Mouse (Mus musculus) spleen, postnatal 4 days (tissue): ENCODE results near the gene Rad51c.
"Not testable (repeated sequence)": the region's sequence is repeated elsewhere in the genome, so short reads cannot be mapped to it uniquely, and the experiment has no call there.

ENCODE experiments used
- DNase-seq, 2 experiments: peaks; one replicate each; pipeline ENCODE4 v3.0.0; 2022; ENCODE audit warnings: low spot score in 2 of 2

Gene Rad51c

DNA sequence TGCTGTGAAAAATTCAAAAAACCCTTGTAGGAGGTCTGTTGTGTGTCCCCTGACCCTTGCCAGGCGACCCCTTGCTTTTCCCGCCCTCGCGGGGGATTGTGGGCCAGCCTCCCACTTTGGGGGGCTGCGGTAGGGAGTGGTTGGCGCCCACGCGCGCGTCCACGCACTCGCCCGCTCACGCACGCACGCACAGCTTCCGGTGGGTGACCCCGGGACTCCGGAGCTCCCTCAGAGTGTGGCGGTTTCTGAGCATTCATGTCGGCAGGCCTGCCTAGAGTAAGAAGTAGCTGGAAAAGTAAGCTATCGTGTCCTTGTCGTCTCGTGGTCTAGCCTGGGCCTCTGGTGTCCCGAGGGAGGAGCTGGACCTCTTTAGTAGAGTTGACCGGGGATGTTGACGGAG lies at the start of gene Rad51c, which contains the start of gene Tex14:
TSS of gene Rad51c (minus strand) at position 79 of the 400 bp plus-strand sequence.
TSS of gene Tex14 (plus strand) at position 190 of the 400 bp plus-strand sequence.
- peak; percentile 24 to 71 for DNase-seq

DNA sequence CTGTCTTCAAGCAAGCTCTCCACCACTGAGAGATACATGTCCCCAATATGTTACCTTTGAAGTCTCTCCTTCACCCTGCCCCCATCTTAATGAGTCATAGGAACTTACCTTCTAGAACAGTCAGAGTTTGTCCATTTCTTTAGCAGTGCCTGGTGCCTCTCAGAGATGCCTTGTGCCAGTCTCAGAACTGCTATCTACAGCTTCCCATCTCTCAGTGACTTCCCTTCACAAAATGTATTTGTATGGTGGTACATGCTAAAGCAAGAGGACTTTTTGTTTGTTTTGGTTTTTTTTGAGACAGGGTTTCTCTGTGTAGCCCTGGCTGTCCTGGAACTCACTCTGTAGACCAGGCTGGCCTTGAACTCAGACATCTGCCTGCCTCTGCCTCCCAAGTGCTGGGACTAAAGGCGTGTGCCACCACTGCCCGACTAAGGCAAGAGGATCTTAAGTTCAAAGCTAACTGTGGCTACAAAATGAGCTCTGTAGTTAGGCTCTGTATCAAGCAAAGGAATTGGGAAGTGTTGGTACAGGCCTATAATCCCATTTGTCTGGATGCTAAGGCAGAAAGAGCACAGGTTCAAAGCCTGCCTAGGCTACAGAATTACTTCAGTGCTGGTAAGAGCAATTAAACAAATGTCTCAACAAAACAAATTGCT lies 49.4 kb upstream of the Rad51c start:
- DNase-seq = no peak

- no peak for DNase-seq
Measured at GRCm38 (mm10) chr11:87453216-87454034, 48.7 kb upstream of the Rad51c start.

- DNase-seq = not testable (repeated sequence)
Measured at GRCm38 (mm10) chr11:87452779-87453178, 48.0 kb upstream of the Rad51c start.

GRCm38 (mm10) chr11:87449847-87450246 lies 45.1 kb upstream of the Rad51c start:
- not testable (repeated sequence) for DNase-seq

DNA sequence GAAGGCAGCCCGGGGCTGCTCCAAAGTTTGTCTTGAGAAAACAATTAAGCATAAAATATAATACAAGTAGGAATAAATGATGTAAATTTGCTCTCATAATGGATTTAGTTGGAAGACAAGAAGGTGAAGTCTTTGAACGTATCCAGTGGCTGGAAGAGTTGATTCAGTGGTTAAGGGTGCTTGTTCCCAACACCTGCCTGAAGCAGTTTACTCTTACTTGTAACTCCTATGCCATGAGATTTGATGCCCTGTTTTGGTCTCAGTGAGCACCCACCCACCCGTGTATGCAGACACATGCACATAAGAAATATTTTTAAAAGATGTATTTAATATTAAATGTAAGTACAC lies 44.4 kb upstream of the Rad51c start:
- no peak for DNase-seq

DNA sequence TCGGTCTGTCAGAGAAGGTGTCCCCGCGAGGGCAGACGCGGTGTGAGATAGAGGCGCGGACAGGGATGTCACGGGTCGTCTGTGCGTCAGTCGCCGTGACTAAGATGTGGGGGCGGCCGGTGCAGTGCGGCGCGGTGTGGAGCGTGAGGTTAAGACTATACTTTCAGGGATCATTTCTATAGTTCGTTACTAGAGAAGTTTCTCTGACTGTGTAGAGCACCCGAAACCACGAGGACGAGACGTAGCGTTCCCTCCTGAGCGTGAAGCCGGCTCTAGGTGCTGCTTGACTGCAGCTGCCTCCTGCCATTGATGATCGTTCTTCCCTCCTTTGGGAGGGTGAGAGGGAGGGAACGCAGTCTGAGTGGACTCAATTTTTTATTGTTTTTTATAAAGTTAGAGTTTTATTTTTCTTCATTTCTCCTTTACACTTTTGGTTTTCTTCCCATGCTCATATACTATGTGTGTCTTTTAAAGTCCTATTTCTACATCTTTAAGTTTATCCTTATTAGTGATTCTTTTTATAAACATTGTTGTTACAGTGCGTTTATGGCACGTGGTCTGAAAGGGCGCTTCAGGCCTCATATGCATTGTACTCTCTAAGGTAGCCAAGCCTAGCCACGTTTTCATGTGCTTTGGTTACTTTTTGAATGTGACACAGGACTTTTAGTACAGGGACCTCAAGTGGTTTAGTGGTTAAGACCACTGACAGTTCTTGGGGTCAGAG lies 43.9 kb upstream of the Rad51c start:
- DNase-seq = peak in 1 of 2 experiments; percentile 62

DNA sequence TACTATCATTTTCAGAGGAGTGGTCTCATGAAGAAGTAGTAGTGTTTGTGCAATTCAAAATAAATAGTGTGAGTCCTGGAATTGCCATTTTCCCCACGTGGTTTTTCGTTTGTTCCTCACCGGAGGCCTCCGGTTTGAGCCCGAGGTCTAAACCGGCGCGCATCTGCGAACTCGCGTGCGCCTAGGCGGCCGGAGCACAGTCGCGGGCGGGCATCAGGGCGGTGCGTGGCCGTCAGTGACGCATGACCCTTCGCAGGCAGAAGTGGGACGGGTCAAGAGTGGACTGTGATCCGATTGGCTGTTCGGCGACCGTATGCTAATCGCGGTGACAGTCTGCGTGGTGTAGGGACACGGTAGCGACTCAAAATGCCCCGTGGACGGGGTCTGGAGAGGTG lies 43.3 kb upstream of the Rad51c start:
- peak; percentile 93 to 94 for DNase-seq

GRCm38 (mm10) chr11:87447429-87447828 lies 42.7 kb upstream of the Rad51c start:
- no peak for DNase-seq

DNA sequence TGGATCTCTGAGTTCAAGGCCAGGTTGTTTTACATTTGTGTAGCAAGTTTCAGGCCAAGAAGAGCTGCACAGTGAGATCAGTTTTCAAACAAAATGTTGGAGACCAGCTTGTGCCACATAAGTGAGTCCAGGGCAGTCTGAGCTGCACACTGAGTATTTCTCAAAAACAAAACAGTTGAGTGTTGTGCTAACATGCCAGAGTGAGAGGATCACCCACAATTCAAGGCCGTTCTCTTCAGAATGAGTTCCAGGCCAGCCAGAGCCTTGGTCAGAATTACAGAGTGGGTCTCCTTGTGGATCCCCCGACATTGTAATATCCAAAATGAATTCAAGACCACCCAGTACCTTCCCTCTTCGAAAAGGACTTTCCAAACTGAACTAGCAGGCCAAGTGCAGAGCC lies 41.4 kb upstream of the Rad51c start:
- no peak for DNase-seq

- DNase-seq = not testable (repeated sequence)
Measured at GRCm38 (mm10) chr11:87445593-87445992, 40.8 kb upstream of the Rad51c start.

GRCm38 (mm10) chr11:87444735-87445428 lies 40.1 kb upstream of the Rad51c start:
- DNase-seq = no peak

DNA sequence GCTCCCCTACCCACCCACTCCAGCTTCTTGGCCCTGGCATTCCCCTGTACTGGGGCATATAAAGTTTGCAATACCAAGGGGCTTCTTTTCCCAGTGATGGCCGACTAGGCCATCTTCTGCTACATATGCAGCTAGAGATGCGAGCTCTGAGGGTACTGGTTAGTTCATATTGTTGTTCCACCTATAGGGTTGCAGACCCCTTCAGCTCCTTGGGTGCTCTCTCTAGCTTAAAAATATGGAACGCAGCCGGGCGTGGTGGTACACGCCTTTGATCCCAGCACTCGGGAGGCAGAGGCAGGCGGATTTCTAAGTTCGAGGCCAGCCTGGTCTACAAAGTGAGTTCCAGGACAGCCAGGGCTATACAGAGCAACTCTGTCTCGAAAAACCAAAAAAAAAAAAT lies 39.3 kb upstream of the Rad51c start:
- DNase-seq = not testable (repeated sequence)

DNA sequence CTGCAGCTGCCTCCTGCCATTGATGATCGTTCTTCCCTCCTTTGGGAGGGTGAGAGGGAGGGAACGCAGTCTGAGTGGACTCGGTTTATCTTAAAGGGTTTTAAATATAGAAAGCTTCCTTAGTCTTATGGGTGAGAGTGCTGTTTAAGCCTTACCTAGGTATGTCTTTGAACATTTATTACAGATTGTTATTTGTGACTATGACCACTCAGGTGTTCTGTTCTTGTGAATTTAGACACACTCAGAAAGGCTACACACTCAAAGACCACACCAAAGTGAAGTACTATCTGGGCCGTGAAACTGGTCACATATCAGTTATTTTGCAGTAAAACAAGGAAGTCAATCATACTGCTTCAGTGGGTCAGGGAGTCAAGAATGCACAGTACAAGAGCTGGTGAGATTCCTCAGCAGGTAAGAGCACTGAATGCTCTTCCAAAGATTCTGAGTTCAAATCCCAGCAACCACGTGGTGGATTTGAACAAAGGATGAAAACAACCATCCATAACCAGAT lies 38.7 kb upstream of the Rad51c start:
- DNase-seq = peak; percentile 70 to 83

GRCm38 (mm10) chr11:87442643-87443372 lies 38.1 kb upstream of the Rad51c start:
- DNase-seq = peak; percentile 76 to 86

DNA sequence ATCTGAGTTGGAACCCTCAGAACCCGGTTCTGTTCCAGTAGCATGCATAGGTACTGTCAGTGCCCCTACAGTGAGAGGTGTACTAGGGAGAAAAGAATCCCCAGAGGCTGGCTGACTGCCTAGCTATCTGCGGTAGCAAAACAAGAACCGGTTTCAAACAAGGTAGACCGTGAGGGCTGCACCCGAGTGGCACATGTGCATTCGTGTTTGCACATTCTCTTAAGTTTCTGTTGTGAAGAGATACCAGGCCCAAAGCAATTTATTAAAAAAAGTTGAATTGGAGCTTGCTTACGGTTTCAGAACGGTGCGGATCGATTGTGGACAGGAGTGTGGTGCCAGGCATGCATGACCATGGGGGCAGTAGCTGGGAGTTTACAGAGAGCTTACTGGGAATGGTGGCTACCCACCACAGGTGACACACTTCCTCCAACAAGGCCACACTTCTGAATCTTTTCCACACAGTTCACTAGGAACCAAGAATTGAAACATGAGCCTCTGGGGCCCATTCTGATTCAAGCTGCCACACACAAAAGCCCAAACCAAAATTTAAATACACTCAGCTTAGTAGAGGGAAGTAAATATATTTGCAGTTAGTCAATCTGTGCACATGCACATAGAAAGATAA lies 35.2 kb upstream of the Rad51c start:
- no peak for DNase-seq

DNA sequence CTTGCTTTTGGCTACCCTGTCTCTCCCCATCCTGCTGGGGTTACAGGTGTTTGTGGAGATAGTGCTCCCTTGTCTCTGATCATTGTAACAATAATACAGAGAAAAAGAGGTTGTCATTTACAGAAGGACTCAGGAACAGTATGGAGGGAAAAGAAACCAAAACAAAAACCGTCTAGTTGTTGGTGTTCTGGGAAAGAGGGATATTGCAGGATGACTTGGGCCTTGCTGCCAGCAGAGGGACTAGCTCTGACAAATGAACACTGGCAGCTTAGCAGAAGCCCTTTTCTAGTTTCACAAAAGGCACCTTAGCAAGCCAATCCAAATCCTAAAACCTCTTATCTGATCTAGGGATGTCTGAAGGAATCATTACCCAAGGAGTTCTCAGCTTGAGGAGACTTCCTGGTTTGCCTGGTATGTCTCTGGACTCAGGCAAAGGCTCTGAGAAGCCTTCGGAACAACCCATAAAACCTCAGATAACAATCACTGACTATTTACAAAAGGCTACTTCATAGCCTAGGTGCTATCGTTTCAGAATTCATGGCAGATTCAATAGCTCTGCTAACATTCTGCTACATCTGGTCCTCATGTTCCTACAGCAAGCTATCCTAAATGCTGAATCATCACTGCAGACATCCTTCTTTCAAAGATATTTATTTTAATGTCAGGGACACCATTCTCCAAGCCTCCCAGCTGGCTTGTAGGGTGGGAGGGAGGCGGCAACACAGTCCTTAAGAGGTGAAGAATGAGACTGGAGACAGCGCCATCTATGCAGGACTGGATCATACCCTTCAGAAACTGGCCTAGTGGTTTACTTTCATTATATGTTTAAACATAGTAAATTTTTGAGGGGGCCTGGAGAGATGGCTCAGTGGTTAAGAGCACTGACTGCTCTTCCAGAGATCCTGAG lies 31.8 kb upstream of the Rad51c start:
- DNase-seq = no peak

- not testable (repeated sequence) for DNase-seq
Measured at GRCm38 (mm10) chr11:87435107-87435506, 30.4 kb upstream of the Rad51c start.

DNA sequence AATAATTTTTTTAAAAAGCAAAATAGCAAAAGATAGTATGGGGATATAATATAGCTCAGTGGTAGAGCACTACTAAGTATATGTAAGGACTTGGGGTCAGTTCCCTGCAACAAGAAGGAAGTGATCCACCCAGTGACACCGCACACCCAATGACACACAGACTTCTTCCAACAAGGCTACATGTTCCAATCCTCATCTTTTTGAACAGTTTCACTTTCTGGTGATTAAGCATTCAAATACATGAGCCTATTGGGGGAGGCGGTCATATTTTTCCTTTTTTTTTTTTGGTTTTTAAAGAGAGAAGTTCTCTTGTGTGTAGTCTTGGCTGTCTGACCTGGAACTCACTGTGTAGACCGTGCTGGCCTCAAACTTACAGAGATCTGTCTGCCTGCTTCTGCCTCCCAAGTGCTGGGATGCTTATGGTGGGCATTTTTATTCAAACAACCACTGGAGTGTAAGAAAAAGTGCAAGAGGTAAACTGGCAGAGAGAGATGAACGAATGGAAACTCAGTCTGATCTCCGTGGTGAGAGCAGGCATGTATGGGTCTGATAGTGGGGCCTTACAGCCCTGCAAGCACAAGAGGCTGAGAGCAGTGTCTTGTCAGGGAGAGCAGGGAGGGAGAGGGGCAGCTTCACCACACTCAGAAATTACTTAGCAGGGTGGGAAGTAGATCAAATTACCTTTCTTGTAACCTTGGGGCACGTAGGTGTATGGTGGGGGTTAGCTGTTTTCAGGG lies 28.3 kb upstream of the Rad51c start:
- no peak for DNase-seq
